Mouse (Mus musculus) kidney, postnatal 10 days (tissue): ENCODE data around the gene Fut2.

Experiments
- DNase-seq: peaks from one replicate; pipeline ENCODE4 v3.0.0; 2021; ENCODE audit warnings: mixed read lengths

The Fut2 gene

GRCm38 (mm10) chr7:45635711-45636688, 30.2 kb downstream of the Fut2 start:
- DNase-seq: peak; percentile 90

GRCm38 (mm10) chr7:45634946-45635681, 31.1 kb downstream of the Fut2 start:
- peak; percentile 41 for DNase-seq

- peak; percentile 64 for DNase-seq
Measured at GRCm38 (mm10) chr7:45632499-45632898, 33.7 kb downstream of the Fut2 start.

DNA sequence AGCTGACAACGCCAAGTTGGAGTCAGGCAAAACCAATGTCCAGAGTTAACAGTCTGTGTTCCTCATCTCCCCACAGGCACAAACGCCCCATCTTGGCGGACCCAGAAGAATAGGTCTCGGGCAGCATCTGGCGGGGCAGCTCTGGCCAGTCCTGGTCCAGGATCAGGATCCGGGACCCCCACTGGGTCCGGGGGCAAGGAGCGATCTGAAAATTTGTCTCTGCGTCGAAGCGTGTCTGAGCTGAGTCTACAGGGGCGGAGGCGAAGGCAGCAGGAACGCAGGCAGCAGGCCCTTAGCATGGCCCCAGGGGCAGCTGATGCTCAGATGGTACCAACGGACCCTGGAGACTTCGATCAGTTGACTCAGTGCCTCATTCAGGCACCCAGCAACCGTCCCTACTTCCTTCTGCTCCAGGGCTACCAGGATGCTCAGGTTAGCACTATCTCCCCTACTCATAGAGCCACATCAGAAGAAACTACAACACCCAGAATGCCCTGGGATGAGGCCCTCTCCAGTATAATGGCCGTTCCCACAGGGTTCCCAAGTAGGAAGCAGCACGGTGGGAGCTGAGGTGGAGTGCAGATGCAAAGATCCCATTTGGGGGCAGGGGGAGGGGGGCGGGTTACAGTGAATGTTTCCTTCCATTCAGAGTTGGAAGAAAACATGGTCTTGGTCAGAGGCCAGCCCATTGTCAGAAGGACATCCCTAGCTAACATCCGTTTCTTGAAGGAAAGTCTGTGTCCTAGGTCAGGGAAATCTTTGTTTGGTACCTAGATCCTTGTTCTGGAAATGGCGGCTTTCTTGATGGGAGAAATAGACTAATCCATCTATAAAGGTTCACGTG, 35.9 kb downstream of the Fut2 start:
- peak; percentile 36 for DNase-seq

- peak; percentile 95 for DNase-seq
Measured at GRCm38 (mm10) chr7:45628364-45629294, 37.6 kb downstream of the Fut2 start.

- peak; percentile 75 for DNase-seq
Measured at GRCm38 (mm10) chr7:45627261-45627660, 38.9 kb downstream of the Fut2 start, which contains the start of gene Rasip1. TSS of gene Rasip1 (plus strand) at chr7:45627488.

- DNase-seq: no peak
Measured at GRCm38 (mm10) chr7:45626571-45627076, 39.6 kb downstream of the Fut2 start.

- DNase-seq: no peak
Measured at GRCm38 (mm10) chr7:45625481-45625880, 40.7 kb downstream of the Fut2 start.

- no peak for DNase-seq
Measured at GRCm38 (mm10) chr7:45624718-45625117, 41.5 kb downstream of the Fut2 start.

GRCm38 (mm10) chr7:45623507-45623906, 42.7 kb downstream of the Fut2 start:
- no peak for DNase-seq

DNA sequence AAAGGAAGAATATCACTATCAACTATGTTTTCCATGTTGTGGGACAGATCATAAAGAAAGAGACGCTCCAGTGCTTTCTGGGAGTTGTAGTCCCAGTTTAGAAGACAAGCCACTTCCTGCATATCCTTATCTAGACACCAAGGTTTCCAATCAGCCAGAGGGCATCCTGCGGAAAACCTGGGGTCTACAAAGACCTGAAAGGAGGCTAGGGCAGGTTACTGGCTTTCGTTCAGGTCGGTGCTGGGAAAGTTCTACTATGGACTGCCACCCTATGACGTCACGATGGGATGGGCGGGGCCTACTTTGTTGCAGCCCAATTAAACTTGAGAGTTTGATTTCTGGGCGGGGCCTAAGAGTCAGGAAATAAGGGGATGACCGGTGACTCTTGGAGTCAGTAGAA, 44.8 kb downstream of the Fut2 start, which contains the start of gene Izumo1:
Gene Izumo1, plus strand, starts transcription at position 369 of the 400 bp plus-strand sequence.
- DNase-seq: peak; percentile 74

GRCm38 (mm10) chr7:45619592-45619991, 46.6 kb downstream of the Fut2 start:
- no peak for DNase-seq

DNA sequence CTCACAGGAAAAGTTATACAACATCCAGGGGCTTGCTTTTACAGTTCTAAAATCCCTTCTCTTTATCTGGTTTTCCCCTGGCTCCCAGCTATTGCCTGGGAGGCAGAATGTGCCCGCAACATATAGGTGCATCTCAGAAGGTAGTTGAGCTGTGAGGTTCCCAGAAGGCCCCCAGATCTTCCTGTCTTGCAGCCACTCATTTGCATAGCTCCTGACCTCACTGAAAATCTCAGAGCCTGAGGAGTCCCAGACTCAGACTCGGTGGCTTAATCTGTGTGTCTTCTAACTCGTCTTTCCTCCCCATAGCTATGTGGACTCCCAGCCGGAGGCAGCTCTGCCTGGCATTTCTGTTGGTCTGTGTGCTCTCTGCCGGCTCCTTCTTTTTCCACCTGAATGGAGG, 47.9 kb downstream of the Fut2 start:
- DNase-seq: no peak

DNA sequence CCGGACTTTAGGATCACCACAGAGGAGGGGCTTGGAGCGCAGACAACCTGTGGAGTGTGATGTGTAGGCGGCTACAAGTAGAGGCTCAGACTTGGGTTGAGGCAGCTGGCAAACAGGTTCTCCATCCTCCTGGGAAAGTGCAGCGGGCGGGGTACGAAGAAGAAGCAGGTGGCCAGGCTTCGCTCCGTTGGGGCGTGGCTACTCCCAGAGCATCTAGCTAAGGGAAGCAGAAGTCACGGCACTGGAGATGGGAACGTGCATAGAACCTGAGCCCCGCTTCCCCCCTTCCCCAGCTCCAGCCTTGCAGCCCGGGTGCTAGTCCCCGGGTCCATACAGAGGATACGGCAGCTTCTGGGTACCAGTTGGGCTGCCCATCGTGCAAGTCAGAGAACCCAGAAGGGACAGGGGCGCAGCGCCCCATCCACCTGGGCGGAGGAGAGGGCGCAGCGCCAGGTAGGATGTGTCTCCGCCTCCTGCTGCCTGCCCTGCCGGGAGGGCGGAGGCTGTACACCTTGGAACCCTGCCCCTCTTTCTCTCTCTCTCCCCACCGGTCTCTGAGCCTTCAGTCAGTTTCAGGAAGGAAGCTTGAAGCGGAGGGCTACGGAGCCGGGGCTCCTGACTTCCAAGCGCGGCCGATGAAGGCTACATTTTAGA, 49.0 kb downstream of the Fut2 start, which contains the start of gene Fut1:
Gene Fut1, plus strand, starts transcription at position 248 of the 654 bp plus-strand sequence.
- DNase-seq: peak; percentile 34

DNA sequence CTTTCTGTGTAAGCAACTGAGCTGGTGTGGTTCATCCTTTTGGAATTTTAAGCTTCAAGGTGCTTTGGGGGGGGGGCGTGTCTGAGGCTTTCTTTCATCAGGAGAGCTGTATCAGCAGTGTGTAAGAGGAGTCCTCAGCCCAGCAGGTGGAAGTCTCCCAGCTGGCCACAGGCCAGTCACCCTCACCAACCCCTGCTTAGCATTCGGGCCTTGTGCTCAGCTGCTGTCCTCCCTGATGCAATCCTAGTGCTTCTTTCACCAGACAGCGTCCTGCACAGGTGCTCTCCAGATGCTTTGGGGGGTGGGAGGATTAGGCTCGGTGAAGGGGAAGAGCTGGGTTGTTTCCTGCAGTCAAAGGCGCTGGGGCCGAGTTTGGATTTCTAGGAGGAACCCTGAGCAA, 49.9 kb downstream of the Fut2 start:
- peak; percentile 44 for DNase-seq

GRCm38 (mm10) chr7:45609511-45609910, 56.7 kb downstream of the Fut2 start:
- no peak for DNase-seq

DNA sequence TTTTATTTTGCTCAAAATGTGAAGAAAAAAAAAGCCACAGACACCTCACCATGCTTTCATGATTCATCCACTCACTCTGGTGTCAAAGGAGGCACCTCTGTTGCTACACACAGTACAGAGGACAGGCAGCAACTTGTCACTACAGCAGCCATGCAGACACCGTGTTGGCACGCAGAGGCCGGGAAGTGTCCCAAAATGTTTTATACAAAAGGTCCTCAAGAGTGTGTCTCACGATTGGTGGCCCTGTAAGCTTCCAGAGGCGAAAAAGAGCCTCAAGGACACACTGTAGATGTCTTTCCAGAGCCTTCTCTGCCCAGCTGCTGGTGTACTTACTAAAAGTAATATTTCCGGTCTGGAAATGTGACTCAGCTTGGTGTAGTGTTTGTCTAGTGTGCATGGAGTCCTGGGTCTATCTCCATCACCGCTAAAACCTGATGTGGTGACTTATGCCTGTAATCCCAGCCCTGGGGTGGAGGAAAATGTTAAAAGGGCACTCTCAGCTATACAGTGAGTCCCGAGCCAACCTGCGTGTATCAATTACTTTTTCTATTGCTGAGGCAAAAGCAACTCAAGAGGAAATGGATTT, 60.4 kb downstream of the Fut2 start:
- DNase-seq: no peak

GRCm38 (mm10) chr7:45598960-45599879, 67.0 kb downstream of the Fut2 start:
- no peak for DNase-seq
